Mouse (Mus musculus): ENCODE measurements around the gene Adgrv1. TPM values are rescaled to one million over a fixed set of nuclear protein-coding genes. Genes with fewer than 3 reads are reported as not detected.
"Not testable (repeated sequence)": the region's sequence is repeated elsewhere in the genome, so short reads cannot be mapped to it uniquely, and the experiment has no call there.

Gene Adgrv1
- polyA plus RNA-seq, 1 experiment from 2014 or later = 0.13 TPM

DNA sequence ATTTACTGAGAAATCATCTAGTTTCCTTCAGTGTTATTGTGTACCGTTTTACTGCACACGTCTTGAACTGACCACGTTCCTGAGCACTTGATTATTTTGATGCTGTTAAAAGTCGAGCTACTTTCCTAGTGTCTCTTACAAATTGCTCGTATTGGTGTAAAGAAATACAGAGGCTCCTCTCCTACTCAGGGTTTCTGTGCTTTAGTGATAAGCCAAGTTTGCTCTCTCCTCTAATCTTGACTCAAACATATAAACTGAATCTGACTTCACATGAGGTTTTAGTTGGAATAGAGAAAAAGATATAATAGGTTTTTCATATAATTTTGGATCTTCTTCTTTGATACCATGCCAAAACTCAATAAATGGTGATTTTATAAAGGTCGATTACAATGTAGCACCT lies 13.4 kb upstream of the Adgrv1 start:
- DNase-seq = no peak
- no peaks in the 10 kb centered on the region for H3K36me3 ChIP-seq
- peak overlapping the region; percentile 32; the same call in 1 of the 2 replicates for H3K4me2 ChIP-seq
- H3K9me3 ChIP-seq (replicated peaks) = no peaks in the 10 kb centered on the region
- no peak overlapping the region for H3K9ac ChIP-seq
- ATAC-seq (ENCODE audit: low read depth) = peak; percentile 30; the same call in 1 of the 2 replicates
- peaks cover 72% of the 10 kb centered on the region for H3K4me1 ChIP-seq (replicated peaks)
- WGBS (ENCODE audit: insufficient replicate concordance) = 22% methylated on average over 6 of the region's 6 CpGs
- H3K27me3 ChIP-seq = no peaks in the 10 kb centered on the region
- H3K4me3 ChIP-seq (replicated peaks) = no peak overlapping the region
- peak overlapping the region; percentile 81 for H3K27ac ChIP-seq

- Histone ChIP-seq H3K4me1 (replicated peaks) (peaks cover 74% of the 10 kb centered on the region), H3K27me3 (no peaks in the 10 kb centered on the region), H3K9ac (no peak overlapping the region), H3K36me3 (no peaks in the 10 kb centered on the region), H3K9me3 (replicated peaks) (no peaks in the 10 kb centered on the region), H3K27ac (peak overlapping the region; percentile 93; the same call in 1 of the 2 replicates), H3K4me2 (no peak overlapping the region), H3K4me3 (replicated peaks) (no peak overlapping the region)
- ATAC-seq (ENCODE audit: low read depth) (no peak), DNase-seq (no peak)
- 88% methylated on average over 11 of the region's 11 CpGs for WGBS (ENCODE audit: insufficient replicate concordance)
Measured at GRCm38 (mm10) chr13:81644047-81644565, 11.2 kb upstream of the Adgrv1 start.

- peak overlapping the region; percentile 41; the same call in 1 of the 2 replicates for H3K9ac ChIP-seq
- no peaks in the 10 kb centered on the region for H3K27me3 ChIP-seq
- ATAC-seq (ENCODE audit: low read depth) = peak; percentile 98
- peak overlapping the region; percentile 93 for H3K27ac ChIP-seq
- peak; percentile 67 for DNase-seq
- WGBS (ENCODE audit: insufficient replicate concordance) = 12% methylated on average over 7 of the region's 7 CpGs
- H3K9me3 ChIP-seq (replicated peaks) = no peaks in the 10 kb centered on the region
- H3K4me2 ChIP-seq = peak overlapping the region; percentile 63
- peaks cover 68% of the 10 kb centered on the region for H3K4me1 ChIP-seq (replicated peaks)
- H3K36me3 ChIP-seq = no peaks in the 10 kb centered on the region
- peak overlapping the region; percentile 29 for H3K4me3 ChIP-seq (replicated peaks)
Measured at GRCm38 (mm10) chr13:81642491-81643149, 9.7 kb upstream of the Adgrv1 start.

GRCm38 (mm10) chr13:81641289-81642045 lies 8.5 kb upstream of the Adgrv1 start:
- H3K9ac ChIP-seq = no peak overlapping the region
- H3K4me1 ChIP-seq (replicated peaks) = peaks cover 59% of the 10 kb centered on the region
- ATAC-seq (ENCODE audit: low read depth) (no peak), DNase-seq (no peak)
- H3K27ac ChIP-seq = peak overlapping the region; percentile 60
- no peaks in the 10 kb centered on the region; the same call in 1 of the 2 replicates for H3K27me3 ChIP-seq
- no peak overlapping the region for H3K4me3 ChIP-seq (replicated peaks)
- 31% methylated on average over 8 of the region's 8 CpGs for WGBS (ENCODE audit: insufficient replicate concordance)
- H3K9me3 ChIP-seq (replicated peaks) = no peaks in the 10 kb centered on the region
- peak overlapping the region; percentile 25 for H3K4me2 ChIP-seq
- no peaks in the 10 kb centered on the region for H3K36me3 ChIP-seq

DNA sequence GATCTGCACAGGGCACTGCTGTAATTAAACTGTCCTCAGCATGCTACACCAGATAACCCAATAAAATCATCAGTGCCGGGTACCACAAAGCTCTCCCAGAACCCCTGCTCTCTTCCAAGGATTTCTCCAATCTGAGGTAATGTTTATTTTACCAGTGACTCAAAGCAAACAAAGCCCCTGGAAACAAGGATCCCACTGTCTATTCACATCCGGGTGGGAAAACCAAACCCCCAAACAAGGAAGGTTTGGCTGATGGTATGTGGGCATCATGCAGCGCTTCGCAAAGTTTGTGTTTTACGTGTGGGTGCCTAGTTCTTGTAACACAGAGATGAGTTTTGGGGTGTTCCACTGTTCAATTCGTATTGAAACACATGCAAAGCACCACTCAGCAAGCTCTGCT lies 7.9 kb upstream of the Adgrv1 start:
- Histone ChIP-seq H3K27ac (no peak overlapping the region; the same call in 1 of the 2 replicates), H3K27me3 (peaks cover 3% of the 10 kb centered on the region), H3K4me2 (no peak overlapping the region), H3K36me3 (no peaks in the 10 kb centered on the region), H3K4me3 (replicated peaks) (no peak overlapping the region), H3K9me3 (replicated peaks) (no peaks in the 10 kb centered on the region), H3K9ac (no peak overlapping the region), H3K4me1 (replicated peaks) (peaks cover 54% of the 10 kb centered on the region)
- WGBS (ENCODE audit: insufficient replicate concordance) = 58% methylated on average over 6 of the region's 6 CpGs
- DNase-seq = no peak
- no peak for ATAC-seq (ENCODE audit: low read depth)

- Histone ChIP-seq H3K4me1 (replicated peaks) (peaks cover 43% of the 10 kb centered on the region), H3K36me3 (no peaks in the 10 kb centered on the region), H3K27me3 (peaks cover 15% of the 10 kb centered on the region), H3K4me3 (replicated peaks) (no peak overlapping the region), H3K9me3 (replicated peaks) (no peaks in the 10 kb centered on the region), H3K9ac (no peak overlapping the region), H3K4me2 (no peak overlapping the region), H3K27ac (no peak overlapping the region)
- no peak for DNase-seq
- ATAC-seq (ENCODE audit: low read depth) = no peak
- 46% methylated on average over 4 of the region's 4 CpGs for WGBS (ENCODE audit: insufficient replicate concordance)
Measured at GRCm38 (mm10) chr13:81639624-81640023, 6.7 kb upstream of the Adgrv1 start.

GRCm38 (mm10) chr13:81630566-81630965 lies 2.4 kb downstream of the Adgrv1 start:
- H3K9ac ChIP-seq = no peak overlapping the region
- 67% methylated on average over 5 of the region's 5 CpGs for WGBS (ENCODE audit: insufficient replicate concordance)
- H3K9me3 ChIP-seq (replicated peaks) = no peaks in the 10 kb centered on the region
- peaks cover 6% of the 10 kb centered on the region; the same call in 1 of the 2 replicates for H3K4me1 ChIP-seq (replicated peaks)
- no peak for ATAC-seq (ENCODE audit: low read depth)
- H3K36me3 ChIP-seq = no peaks in the 10 kb centered on the region
- no peak overlapping the region for H3K4me3 ChIP-seq (replicated peaks)
- H3K27me3 ChIP-seq = peaks cover 60% of the 10 kb centered on the region
- no peak for DNase-seq
- H3K4me2 ChIP-seq = no peak overlapping the region
- H3K27ac ChIP-seq = no peak overlapping the region

GRCm38 (mm10) chr13:81629395-81629794 lies 3.6 kb downstream of the Adgrv1 start:
- DNase-seq = no peak
- WGBS (ENCODE audit: insufficient replicate concordance) = 39% methylated on average over 3 of the region's 3 CpGs
- Histone ChIP-seq H3K9ac (no peak overlapping the region), H3K27me3 (peaks cover 48% of the 10 kb centered on the region), H3K36me3 (no peaks in the 10 kb centered on the region), H3K4me3 (replicated peaks) (no peak overlapping the region), H3K9me3 (replicated peaks) (no peaks in the 10 kb centered on the region), H3K27ac (no peak overlapping the region), H3K4me1 (replicated peaks) (peaks cover 6% of the 10 kb centered on the region; the same call in 1 of the 2 replicates), H3K4me2 (no peak overlapping the region)
- ATAC-seq (ENCODE audit: low read depth) = no peak

DNA sequence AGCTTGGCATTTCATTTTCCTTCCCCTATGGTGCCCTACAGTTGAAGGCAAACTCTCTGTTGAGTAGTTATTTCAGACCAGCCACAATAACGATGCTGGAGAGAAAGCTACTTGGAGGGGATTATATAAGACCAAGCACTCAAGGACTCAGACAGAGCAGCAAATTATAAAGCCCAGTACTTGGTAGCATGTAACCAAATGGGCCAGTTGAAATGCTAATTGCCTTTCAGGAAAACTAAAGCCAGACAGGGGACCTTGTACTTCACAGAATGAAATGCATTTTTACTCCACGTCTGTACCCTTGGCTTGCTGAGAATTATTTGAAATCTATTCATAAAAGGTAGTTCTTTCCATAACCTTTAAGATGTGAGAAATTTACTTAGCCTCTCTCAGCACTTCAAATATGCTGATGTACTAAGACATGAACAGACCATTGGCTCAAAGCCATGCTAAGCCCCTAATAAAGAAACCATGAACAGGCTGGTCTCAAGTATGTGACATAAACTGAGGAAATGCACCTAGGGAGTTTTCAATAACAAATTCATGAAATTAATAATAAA lies 4.2 kb downstream of the Adgrv1 start:
- Histone ChIP-seq H3K4me3 (replicated peaks) (no peak overlapping the region), H3K27me3 (peaks cover 41% of the 10 kb centered on the region), H3K9ac (no peak overlapping the region), H3K27ac (no peak overlapping the region), H3K4me1 (replicated peaks) (peaks cover 6% of the 10 kb centered on the region; the same call in 1 of the 2 replicates), H3K9me3 (replicated peaks) (no peaks in the 10 kb centered on the region), H3K4me2 (no peak overlapping the region), H3K36me3 (no peaks in the 10 kb centered on the region)
- WGBS (ENCODE audit: insufficient replicate concordance) = 37% methylated on average over 2 of the region's 2 CpGs
- no peak for ATAC-seq (ENCODE audit: low read depth)
- DNase-seq = no peak

DNA sequence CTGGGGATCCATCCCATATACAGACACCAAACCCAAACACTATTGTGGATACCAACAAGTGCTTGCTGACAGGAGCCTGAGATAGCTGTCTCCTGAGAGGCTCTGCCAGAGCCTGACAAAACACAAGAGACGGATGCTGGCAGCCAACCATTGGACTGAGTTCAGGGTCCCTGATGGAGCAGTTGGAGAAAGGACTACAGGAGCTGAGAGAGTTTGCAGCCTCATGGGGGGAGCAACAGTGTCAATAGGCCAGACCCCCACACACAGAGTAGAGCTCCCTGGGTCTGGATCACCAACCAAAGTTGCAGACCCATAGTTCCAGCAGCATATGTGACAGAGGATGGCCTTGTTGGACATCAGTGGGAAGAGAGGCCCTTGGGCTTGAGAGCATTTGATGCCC lies 5.1 kb downstream of the Adgrv1 start:
- not testable (repeated sequence) for H3K9ac ChIP-seq; H3K4me2 ChIP-seq; H3K27ac ChIP-seq; H3K4me3 ChIP-seq (replicated peaks); H3K36me3 ChIP-seq; H3K4me1 ChIP-seq (replicated peaks); H3K9me3 ChIP-seq (replicated peaks); DNase-seq; ATAC-seq (ENCODE audit: low read depth)
- peaks cover 32% of the 10 kb centered on the region for H3K27me3 ChIP-seq
- 55% methylated on average over 1 of the region's 1 CpGs for WGBS (ENCODE audit: insufficient replicate concordance)

- no peak for DNase-seq
- ATAC-seq (ENCODE audit: low read depth) = no peak
- no peak overlapping the region for H3K4me2 ChIP-seq
- no peaks in the 10 kb centered on the region for H3K4me1 ChIP-seq (replicated peaks)
- no peak overlapping the region for H3K27ac ChIP-seq
- no peaks in the 10 kb centered on the region for H3K9me3 ChIP-seq (replicated peaks)
- H3K36me3 ChIP-seq = no peaks in the 10 kb centered on the region
- H3K9ac ChIP-seq = no peak overlapping the region
- H3K4me3 ChIP-seq (replicated peaks) = no peak overlapping the region
- H3K27me3 ChIP-seq = no peaks in the 10 kb centered on the region
- WGBS (ENCODE audit: insufficient replicate concordance) = 72% methylated on average over 4 of the region's 4 CpGs
Measured at GRCm38 (mm10) chr13:81610349-81610748, 22.6 kb downstream of the Adgrv1 start.

All from liver, embryonic 13.5 days (tissue).